Mouse (Mus musculus) megakaryocyte, embryonic 14.5 days (primary cell): ENCODE measurements at regions not wholly inside any gene's neighbourhood (a gene's known extent, or its start where the extent isn't known, plus 50 kb on each side); places are given as distances from the start of the nearest gene placed in this dataset.

Source experiments
- FLI1 ChIP-seq: IDR thresholded peaks from 2 replicates; pipeline ENCODE4 v1.6.1; 2012; ENCODE audit warnings: low read length, inconsistent platforms, mixed read lengths
- GATA1 ChIP-seq: IDR thresholded peaks from 3 replicates; pipeline ENCODE4 v1.6.1; 2012; ENCODE audit warnings: mixed read lengths, low read length, inconsistent platforms, borderline replicate concordance

DNA sequence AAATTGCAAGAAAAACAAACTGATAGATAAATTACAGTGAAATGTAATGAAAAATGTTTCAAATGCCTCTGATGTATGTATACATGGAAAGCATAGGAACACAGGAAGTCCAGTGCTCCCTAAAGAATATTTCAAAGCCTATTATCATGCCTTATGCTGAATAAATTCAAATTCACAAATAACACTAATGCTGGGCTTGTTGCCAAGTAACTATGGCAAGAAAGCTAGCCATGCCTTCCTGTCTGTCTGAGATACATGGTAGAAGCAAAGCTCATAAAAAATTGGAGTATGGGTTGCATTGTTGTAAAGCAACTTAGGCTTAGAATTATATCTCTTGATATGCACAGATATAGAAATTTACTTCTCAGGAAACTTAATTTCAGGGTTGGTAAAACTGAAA lies 315.8 kb upstream of the Klf6 start:
- TF ChIP-seq GATA1: no peak
- no peak for TF ChIP-seq FLI1
